Mouse (Mus musculus) liver, embryonic 18 days (tissue): ENCODE measurements around the gene Cox6b1. TPM values are rescaled to one million over a fixed set of nuclear protein-coding genes. Genes with fewer than 3 reads are reported as not detected.

Source experiments
- polyA plus RNA-seq: library from polyadenylated mRNA; depleted of rRNA; stranded (reverse); fragments of >200 nt; gene quantifications from 2 replicates; pipeline ENCODE4 v1.2.3, GENCODE M21; 2012; rRNA removed

Cox6b1 gene
- polyA plus RNA-seq: 514 and 548 TPM in 2 replicates

DNA sequence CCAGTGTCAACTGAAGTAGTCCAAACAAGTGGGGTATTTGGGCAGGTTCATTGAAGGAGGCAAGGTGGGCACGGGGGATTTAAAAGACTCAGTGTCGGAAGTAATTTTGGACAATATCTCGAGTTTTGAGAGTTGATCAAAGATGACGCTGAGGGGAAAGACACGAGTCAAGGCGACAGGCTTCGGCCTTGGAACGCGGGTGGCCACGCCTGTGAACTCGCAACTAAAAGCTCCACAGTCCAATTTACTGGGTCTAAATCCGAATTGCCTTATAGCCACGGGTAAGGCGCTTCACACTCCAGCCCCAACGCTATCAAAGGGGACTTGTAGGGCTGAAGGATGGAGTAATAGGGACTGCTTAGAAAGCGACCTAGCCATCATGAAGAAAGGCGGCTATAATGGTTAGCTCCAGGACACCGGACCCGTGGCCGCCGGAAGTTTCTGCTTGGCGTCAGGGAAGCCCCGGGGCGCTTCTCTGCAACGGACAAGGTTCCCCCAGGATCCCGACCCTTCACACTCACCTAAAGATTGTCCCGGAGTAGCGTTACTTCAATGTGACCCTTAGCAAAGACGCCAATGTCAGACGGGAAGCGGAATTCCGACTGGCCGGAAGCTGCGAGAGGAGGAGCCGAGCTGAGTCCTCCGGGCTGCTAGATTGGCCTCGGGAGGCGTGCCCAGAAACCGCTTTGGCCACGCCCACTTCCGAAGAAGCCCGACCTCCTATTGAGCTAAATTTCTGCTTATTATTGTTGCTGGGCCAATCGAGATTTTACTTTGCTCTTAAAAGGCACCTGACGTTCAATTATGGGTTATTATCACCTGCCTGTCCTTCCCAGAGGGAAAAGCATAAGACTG lies at the start of gene Cox6b1:
Gene Cox6b1 (minus strand): TSS at position 622 of the 855 bp plus-strand sequence.

GRCm38 (mm10) chr7:30671480-30671879 lies 45.5 kb upstream of the Cox6b1 start, which contains the start of gene Pmis2:
Gene Pmis2 (minus strand): TSS chr7:30671605.

GRCm38 (mm10) chr7:30664529-30665200 lies 38.7 kb upstream of the Cox6b1 start, which contains the start of gene Haus5:
Gene Haus5 (minus strand): TSS chr7:30664994.

GRCm38 (mm10) chr7:30649591-30650540 lies 23.9 kb upstream of the Cox6b1 start, which contains the start of gene Rbm42:
Gene Rbm42 (minus strand): TSS chr7:30650317.

DNA sequence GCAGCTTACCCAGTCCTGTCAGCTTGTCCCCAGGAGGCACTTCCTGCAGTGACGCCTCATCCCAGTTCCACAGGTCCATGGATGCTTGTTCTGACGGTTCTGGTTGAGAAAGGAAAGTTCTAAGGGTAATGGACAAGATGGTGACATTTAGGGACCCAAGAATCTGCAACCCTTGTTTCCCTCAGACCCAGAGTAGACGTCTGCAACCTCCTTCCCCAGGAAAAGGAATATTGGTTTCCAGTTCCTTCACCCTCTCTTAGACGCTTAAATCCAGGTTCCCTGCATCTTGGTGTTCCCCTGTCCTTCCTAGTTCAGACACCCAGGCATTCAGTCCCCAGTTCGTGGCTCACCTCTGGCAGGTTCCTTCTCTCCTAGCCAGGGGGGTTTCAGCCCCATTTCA lies 9.8 kb upstream of the Cox6b1 start, which contains the start of gene Etv2:
Gene Etv2 (minus strand): TSS at position 101 of the 400 bp plus-strand sequence.

DNA sequence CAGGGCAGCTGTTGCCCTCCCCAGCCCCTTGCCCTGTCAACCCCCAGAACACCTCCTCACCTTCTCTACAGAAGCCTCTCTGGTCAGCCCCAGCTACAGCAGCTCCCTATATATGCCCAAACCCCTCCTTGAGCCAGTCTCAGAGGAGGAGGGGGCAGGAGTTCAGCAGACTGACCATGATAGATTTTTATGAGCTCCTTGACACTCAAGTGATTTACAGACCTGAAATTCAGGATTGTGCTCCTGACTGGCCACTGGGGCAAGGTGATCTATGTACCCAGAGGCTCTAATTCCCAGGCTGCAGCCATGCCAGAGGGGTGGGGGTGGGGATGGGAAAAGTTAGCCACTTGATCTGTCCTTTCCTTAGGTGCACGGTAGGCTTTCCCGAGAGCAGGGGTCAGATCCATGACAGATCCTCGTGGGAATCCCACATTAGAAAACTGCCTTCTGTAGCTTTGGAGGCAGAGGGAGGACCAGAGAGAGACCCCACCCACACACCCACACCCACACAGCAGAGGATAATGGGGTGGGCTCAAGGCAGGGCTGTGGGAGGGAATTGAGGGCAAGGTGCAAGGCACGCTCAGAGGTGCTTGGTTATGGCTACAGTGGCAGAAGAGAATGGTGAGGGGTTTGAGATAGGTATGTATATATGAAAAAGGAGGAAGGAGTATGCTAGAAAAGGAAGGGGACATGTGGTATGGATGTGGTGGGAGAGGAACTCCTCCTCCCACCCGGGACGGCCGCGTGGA lies 13.1 kb downstream of the Cox6b1 start, which contains the start of gene Upk1a:
Gene Upk1a (minus strand): TSS at position 194 of the 749 bp plus-strand sequence.

GRCm38 (mm10) chr7:30598786-30599185 lies 27.2 kb downstream of the Cox6b1 start, which contains the start of gene Zbtb32:
Gene Zbtb32 (minus strand): TSS chr7:30598909.

DNA sequence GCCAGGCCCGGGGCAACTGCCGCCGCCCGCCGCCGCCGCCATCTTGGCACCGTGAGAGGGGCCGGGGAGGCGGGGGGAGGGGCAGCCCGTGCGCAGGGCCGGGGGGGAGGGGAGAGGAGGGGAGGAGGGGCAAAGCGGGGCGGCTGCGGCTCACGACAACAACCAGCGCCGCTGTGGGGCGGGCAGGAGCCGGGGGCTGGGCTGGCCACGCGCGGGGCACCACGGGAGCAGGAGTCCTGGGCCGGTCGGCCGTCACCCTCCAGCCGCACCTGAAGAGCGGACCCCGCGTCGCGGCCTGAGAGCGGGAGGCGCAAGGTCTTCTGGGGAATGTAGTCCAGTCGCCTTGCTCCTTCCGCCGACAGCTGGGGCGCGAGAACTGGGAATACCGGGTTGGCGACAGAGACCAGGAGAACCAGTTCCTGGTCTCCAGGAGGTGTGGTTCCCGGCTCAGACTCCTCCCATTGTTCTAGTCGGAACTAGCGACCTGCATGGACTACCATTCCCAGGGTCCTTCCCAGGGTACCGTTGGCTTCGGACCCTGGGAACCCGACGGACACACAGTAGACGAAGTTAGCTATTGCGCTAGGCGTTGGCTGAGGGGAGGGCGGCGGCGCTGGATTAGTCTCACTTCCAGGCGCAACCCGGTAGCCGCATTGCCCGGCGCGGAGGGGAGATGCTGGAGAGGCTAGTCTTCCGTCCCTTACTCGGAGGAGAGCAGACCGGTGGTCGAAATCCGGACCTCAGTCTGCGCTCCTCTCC lies 37.1 kb downstream of the Cox6b1 start, which contains the start of gene Kmt2b:
Gene Kmt2b (minus strand): TSS at position 51 of the 759 bp plus-strand sequence.

Other genes with a start within 250 kb of the Cox6b1 start
- 219 and 235 TPM in 2 replicates for gene Tyrobp, start 212.4 kb downstream of the Cox6b1 start, polyA plus RNA-seq
- 9.2 and 10.5 TPM in 2 replicates for gene Hcst, start 206.3 kb downstream of the Cox6b1 start, polyA plus RNA-seq
- 1.9 TPM in 2 replicates for gene Nfkbid, start 204.4 kb downstream of the Cox6b1 start, polyA plus RNA-seq
- gene Aplp1, start 180.6 kb downstream of the Cox6b1 start, polyA plus RNA-seq: 2.4 and 2.6 TPM in 2 replicates
- 0.08 and 0.24 TPM in 2 replicates for gene Kirrel2, start 168.5 kb downstream of the Cox6b1 start, polyA plus RNA-seq
- gene Nphs1, start 167.8 kb downstream of the Cox6b1 start, polyA plus RNA-seq: 0.01 and 0.06 TPM in 2 replicates
- 170 and 183 TPM in 2 replicates for gene Prodh2, start 132.5 kb downstream of the Cox6b1 start, polyA plus RNA-seq
- 3.4 and 4.6 TPM in 2 replicates for gene Arhgap33, start 91.1 kb downstream of the Cox6b1 start, polyA plus RNA-seq
- 3.5 and 4.6 TPM in 2 replicates for gene Hspb6, start 74.0 kb downstream of the Cox6b1 start, polyA plus RNA-seq
- gene Proser3, start 73.9 kb downstream of the Cox6b1 start, polyA plus RNA-seq: 3.4 and 6.2 TPM in 2 replicates
- 13.1 and 13.4 TPM in 2 replicates for gene Lin37, start 66.3 kb downstream of the Cox6b1 start, polyA plus RNA-seq
- 20.0 and 21.9 TPM in 2 replicates for gene U2af1l4, start 62.9 kb downstream of the Cox6b1 start, polyA plus RNA-seq
- 0.68 and 0.95 TPM in 2 replicates for gene Gm49396, start 62.8 kb downstream of the Cox6b1 start, polyA plus RNA-seq
- gene Psenen, start 62.5 kb downstream of the Cox6b1 start, polyA plus RNA-seq: 61.9 and 66.3 TPM in 2 replicates
- 1.2 and 1.3 TPM in 2 replicates for gene Igflr1, start 60.7 kb downstream of the Cox6b1 start, polyA plus RNA-seq
- 8.2 and 10.0 TPM in 2 replicates for gene Kmt2b, start 37.4 kb downstream of the Cox6b1 start, polyA plus RNA-seq
- gene Zbtb32, start 27.2 kb downstream of the Cox6b1 start, polyA plus RNA-seq: 0.24 and 0.36 TPM in 2 replicates
- gene Upk1a, start 13.3 kb downstream of the Cox6b1 start, polyA plus RNA-seq: 0.23 and 0.35 TPM in 2 replicates
- gene Etv2, start 9.7 kb upstream of the Cox6b1 start, polyA plus RNA-seq: not detected in 2 replicates
- 21.2 and 21.7 TPM in 2 replicates for gene Rbm42, start 24.2 kb upstream of the Cox6b1 start, polyA plus RNA-seq
- 13.8 and 14.4 TPM in 2 replicates for gene Haus5, start 38.8 kb upstream of the Cox6b1 start, polyA plus RNA-seq
- not detected in 2 replicates for gene Pmis2, start 45.5 kb upstream of the Cox6b1 start, polyA plus RNA-seq
- gene 2200002J24Rik, start 72.8 kb upstream of the Cox6b1 start, polyA plus RNA-seq: 0.24 and 0.43 TPM in 2 replicates
- 2.5 and 3.2 TPM in 2 replicates for gene Atp4a, start 86.1 kb upstream of the Cox6b1 start, polyA plus RNA-seq
- gene Tmem147, start 103.4 kb upstream of the Cox6b1 start, polyA plus RNA-seq: 82.8 and 85.1 TPM in 2 replicates
- gene Gapdhs, start 117.5 kb upstream of the Cox6b1 start, polyA plus RNA-seq: 0.06 TPM in 1 of 2 replicates, not detected in the other
- 0.99 and 1.0 TPM in 2 replicates for gene Sbsn, start 125.3 kb upstream of the Cox6b1 start, polyA plus RNA-seq
- gene Dmkn, start 137.6 kb upstream of the Cox6b1 start, polyA plus RNA-seq: 1.4 and 1.5 TPM in 2 replicates
- 0.16 and 1.4 TPM in 2 replicates for gene Krtdap, start 161.7 kb upstream of the Cox6b1 start, polyA plus RNA-seq
- gene Ffar2, start 197.6 kb upstream of the Cox6b1 start, polyA plus RNA-seq: 1.4 and 1.7 TPM in 2 replicates
- gene Ffar3, start 230.0 kb upstream of the Cox6b1 start, polyA plus RNA-seq: not detected in 2 replicates
- gene Ffar1, start 235.4 kb upstream of the Cox6b1 start, polyA plus RNA-seq: 0.06 and 0.07 TPM in 2 replicates